Mouse (Mus musculus) limb, embryonic 12.5 days (tissue): ENCODE measurements around the gene Scrt2. TPM values are rescaled to one million over a fixed set of nuclear protein-coding genes. Genes with fewer than 3 reads are reported as not detected.

Experiments used
- ATAC-seq: fragments of 200-750 bp; cut with Nextera tagmentation; 2 replicates; pipeline ENCODE4 v1.8.0; 2017; ENCODE audit warnings: low read depth, moderate TSS enrichment; ENCODE audit not compliant: insufficient number of reproducible peaks, insufficient read depth, low FRiP score, low TSS enrichment
- H3K27ac ChIP-seq: fragments of 300-500 bp; sonication (generic); 2 replicates; pipeline ENCODE4 v1.5.1; 2016; ENCODE audit warnings: mild to moderate bottlenecking, moderate library complexity
- H3K27me3 ChIP-seq: fragments of 300-500 bp; sonication (generic); 2 replicates; pipeline ENCODE4 v1.6.1; 2016; ENCODE audit warnings: mild to moderate bottlenecking, moderate library complexity
- H3K36me3 ChIP-seq: fragments of 300-500 bp; sonication (generic); 2 replicates; pipeline ENCODE4 v1.6.1; 2016; ENCODE audit warnings: mild to moderate bottlenecking, moderate library complexity
- H3K4me1 ChIP-seq: fragments of 300-500 bp; sonication (generic); replicated peaks from 2 replicates; pipeline ENCODE4 v1.6.1; 2016
- H3K4me2 ChIP-seq: fragments of 300-500 bp; sonication (generic); 2 replicates; pipeline ENCODE4 v1.6.1; 2016; ENCODE audit warnings: mild to moderate bottlenecking, moderate library complexity
- H3K4me3 ChIP-seq: fragments of 300-500 bp; sonication (generic); replicated peaks from 2 replicates; pipeline ENCODE4 v1.5.1; 2016; ENCODE audit warnings: mild to moderate bottlenecking
- H3K9ac ChIP-seq: fragments of 300-500 bp; sonication (generic); replicated peaks from 2 replicates; pipeline ENCODE4 v1.6.1; 2016; ENCODE audit warnings: mild to moderate bottlenecking, moderate library complexity
- H3K9me3 ChIP-seq: fragments of 300-500 bp; sonication (generic); 2 replicates; pipeline ENCODE4 v1.6.1; 2016; ENCODE audit warnings: mild to moderate bottlenecking, moderate library complexity
- WGBS: fragments of 180-500 bp; shearing (Covaris S2); methylation state at CpG from one replicate; pipeline ENCODE4 v1.1.7; 2016; 5-methylcytosine and 5-hydroxymethylcytosine counted together
- polyA plus RNA-seq: library from polyadenylated mRNA; unstranded; fragments of >200 nt; fragmentation: Nextera tagmentation; extraction: Ambion mirVana; gene quantifications from 2 replicates; pipeline ENCODE4 v1.2.1, GENCODE M21; 2016

Scrt2 gene
- polyA plus RNA-seq, 1 experiment from 2014 or later: not detected

GRCm38 (mm10) chr2:152108702-152109101 lies 27.4 kb downstream of the Scrt2 start:
- peaks cover 2% of the 10 kb centered on the region; the same call in 1 of the 2 replicates for H3K27me3 ChIP-seq
- H3K36me3 ChIP-seq: no peaks in the 10 kb centered on the region
- H3K27ac ChIP-seq: no peak overlapping the region
- H3K4me1 ChIP-seq: peaks cover 17% of the 10 kb centered on the region; the same call in 1 of the 2 replicates
- 71% methylated on average over 7 of the region's 7 CpGs for WGBS
- no peak for ATAC-seq
- H3K9ac ChIP-seq: no peak overlapping the region
- H3K9me3 ChIP-seq: no peaks in the 10 kb centered on the region
- H3K4me2 ChIP-seq: no peak overlapping the region
- no peak overlapping the region for H3K4me3 ChIP-seq

- H3K9ac ChIP-seq: no peak overlapping the region
- ATAC-seq: no peak
- no peak overlapping the region for H3K4me2 ChIP-seq
- H3K36me3 ChIP-seq: no peaks in the 10 kb centered on the region
- H3K4me1 ChIP-seq: peaks cover 22% of the 10 kb centered on the region
- peaks cover 5% of the 10 kb centered on the region for H3K27me3 ChIP-seq
- WGBS: 84% methylated on average over 5 of the region's 5 CpGs
- H3K27ac ChIP-seq: no peak overlapping the region
- no peaks in the 10 kb centered on the region for H3K9me3 ChIP-seq
- H3K4me3 ChIP-seq: no peak overlapping the region
Measured at GRCm38 (mm10) chr2:152109386-152109785, 28.1 kb downstream of the Scrt2 start.

- ATAC-seq: no peak
- Histone ChIP-seq H3K27me3 (peaks cover 13% of the 10 kb centered on the region), H3K9me3 (no peaks in the 10 kb centered on the region), H3K4me1 (peaks cover 28% of the 10 kb centered on the region), H3K9ac (no peak overlapping the region), H3K36me3 (no peaks in the 10 kb centered on the region), H3K4me3 (no peak overlapping the region), H3K4me2 (no peak overlapping the region), H3K27ac (no peak overlapping the region)
- 62% methylated on average over 2 of the region's 2 CpGs for WGBS
Measured at GRCm38 (mm10) chr2:152111311-152111710, 30.0 kb downstream of the Scrt2 start.

GRCm38 (mm10) chr2:152111920-152112319 lies 30.6 kb downstream of the Scrt2 start:
- H3K27me3 ChIP-seq: peaks cover 13% of the 10 kb centered on the region
- H3K4me2 ChIP-seq: no peak overlapping the region
- peak; percentile 61; the same call in 1 of the 2 replicates for ATAC-seq
- H3K4me3 ChIP-seq: no peak overlapping the region
- H3K9ac ChIP-seq: no peak overlapping the region
- WGBS: 5% methylated on average over 7 of the region's 7 CpGs
- H3K36me3 ChIP-seq: no peaks in the 10 kb centered on the region
- peaks cover 28% of the 10 kb centered on the region for H3K4me1 ChIP-seq
- H3K9me3 ChIP-seq: no peaks in the 10 kb centered on the region
- no peak overlapping the region for H3K27ac ChIP-seq

GRCm38 (mm10) chr2:152112490-152112889 lies 31.2 kb downstream of the Scrt2 start:
- no peak overlapping the region for H3K9ac ChIP-seq
- no peak overlapping the region for H3K27ac ChIP-seq
- H3K4me2 ChIP-seq: no peak overlapping the region
- H3K36me3 ChIP-seq: no peaks in the 10 kb centered on the region
- H3K27me3 ChIP-seq: peaks cover 13% of the 10 kb centered on the region
- H3K9me3 ChIP-seq: no peaks in the 10 kb centered on the region
- ATAC-seq: 0 out of 2 replicates have a peak, but pooled peaks have one; percentile 3
- H3K4me3 ChIP-seq: no peak overlapping the region
- peaks cover 28% of the 10 kb centered on the region for H3K4me1 ChIP-seq
- 86% methylated on average over 5 of the region's 5 CpGs for WGBS

GRCm38 (mm10) chr2:152112970-152113369 lies 31.6 kb downstream of the Scrt2 start:
- Histone ChIP-seq H3K4me1 (peaks cover 28% of the 10 kb centered on the region), H3K9ac (no peak overlapping the region), H3K4me2 (no peak overlapping the region), H3K27ac (no peak overlapping the region), H3K36me3 (no peaks in the 10 kb centered on the region), H3K27me3 (peaks cover 13% of the 10 kb centered on the region), H3K4me3 (no peak overlapping the region), H3K9me3 (no peaks in the 10 kb centered on the region)
- WGBS: 62% methylated on average over 10 of the region's 10 CpGs
- ATAC-seq: no peak

GRCm38 (mm10) chr2:152114057-152114975 lies 33.0 kb downstream of the Scrt2 start:
- peak overlapping the region; percentile 26 for H3K4me3 ChIP-seq
- H3K27me3 ChIP-seq: peaks cover 13% of the 10 kb centered on the region
- H3K4me2 ChIP-seq: peak overlapping the region; percentile 61
- H3K36me3 ChIP-seq: no peaks in the 10 kb centered on the region
- 0 out of 2 replicates have a peak overlapping the region, but pooled peaks have one; percentile 24 for H3K9ac ChIP-seq
- WGBS: 10% methylated on average over 36 of the region's 36 CpGs
- ATAC-seq: peak; percentile 33; the same call in 1 of the 2 replicates
- 0 out of 2 replicates have a peak overlapping the region, but pooled peaks have one; percentile 13 for H3K27ac ChIP-seq
- H3K4me1 ChIP-seq: peaks cover 32% of the 10 kb centered on the region
- H3K9me3 ChIP-seq: no peaks in the 10 kb centered on the region

GRCm38 (mm10) chr2:152117694-152118093 lies 36.4 kb downstream of the Scrt2 start:
- Histone ChIP-seq H3K4me3 (no peak overlapping the region), H3K4me2 (no peak overlapping the region), H3K27ac (no peak overlapping the region), H3K9ac (no peak overlapping the region), H3K4me1 (peaks cover 48% of the 10 kb centered on the region), H3K27me3 (peaks cover 13% of the 10 kb centered on the region), H3K9me3 (no peaks in the 10 kb centered on the region), H3K36me3 (no peaks in the 10 kb centered on the region)
- 84% methylated on average over 7 of the region's 7 CpGs for WGBS
- no peak for ATAC-seq

- no peaks in the 10 kb centered on the region for H3K9me3 ChIP-seq
- H3K4me2 ChIP-seq: no peak overlapping the region
- H3K27me3 ChIP-seq: peaks cover 9% of the 10 kb centered on the region
- H3K27ac ChIP-seq: 0 out of 2 replicates have a peak overlapping the region, but pooled peaks have one; percentile 29
- no peak overlapping the region for H3K4me3 ChIP-seq
- H3K36me3 ChIP-seq: no peaks in the 10 kb centered on the region
- ATAC-seq: no peak
- WGBS: 34% methylated on average over 6 of the region's 6 CpGs
- peaks cover 38% of the 10 kb centered on the region for H3K4me1 ChIP-seq
- H3K9ac ChIP-seq: no peak overlapping the region
Measured at GRCm38 (mm10) chr2:152119228-152119865, 38.0 kb downstream of the Scrt2 start.

- Histone ChIP-seq H3K9me3 (no peaks in the 10 kb centered on the region), H3K4me1 (peaks cover 20% of the 10 kb centered on the region), H3K4me2 (no peak overlapping the region), H3K27me3 (no peaks in the 10 kb centered on the region), H3K27ac (no peak overlapping the region), H3K4me3 (no peak overlapping the region), H3K36me3 (no peaks in the 10 kb centered on the region), H3K9ac (no peak overlapping the region)
- no peak for ATAC-seq
- WGBS: 69% methylated on average over 9 of the region's 9 CpGs
Measured at GRCm38 (mm10) chr2:152122896-152123295, 41.6 kb downstream of the Scrt2 start.

GRCm38 (mm10) chr2:152128597-152128996 lies 47.3 kb downstream of the Scrt2 start:
- WGBS: 73% methylated on average over 2 of the region's 2 CpGs
- H3K4me3 ChIP-seq: no peak overlapping the region
- H3K27me3 ChIP-seq: no peaks in the 10 kb centered on the region
- no peaks in the 10 kb centered on the region for H3K36me3 ChIP-seq
- ATAC-seq: no peak
- no peak overlapping the region for H3K9ac ChIP-seq
- peaks cover 19% of the 10 kb centered on the region for H3K4me1 ChIP-seq
- H3K4me2 ChIP-seq: no peak overlapping the region
- 0 out of 2 replicates have a peak, but pooled peaks cover 3% of the 10 kb centered on the region for H3K9me3 ChIP-seq
- H3K27ac ChIP-seq: no peak overlapping the region
